Mouse (Mus musculus): ENCODE results near the gene March5.

Gene March5

GRCm38 (mm10) chr19:37263943-37264897 is 56.9 kb downstream of the March5 start:
- DNase-seq (ENCODE audit: low spot score): no peak

GRCm38 (mm10) chr19:37265333-37266103 is 58.2 kb downstream of the March5 start:
- peak; percentile 58 for DNase-seq (ENCODE audit: low spot score)

GRCm38 (mm10) chr19:37269106-37269505 is 61.8 kb downstream of the March5 start:
- DNase-seq (ENCODE audit: low spot score): no peak

Measured in T-cell, adult 2 months (primary cell).